Mouse (Mus musculus) hindbrain, embryonic 11.5 days (tissue): Measurements from ENCODE around the gene Fam102b. TPM values are rescaled to one million over a fixed set of nuclear protein-coding genes. Genes with fewer than 3 reads are reported as not detected.

ENCODE experiments used
- ATAC-seq: fragments of 200-750 bp; cut with Nextera tagmentation; 2 replicates; pipeline ENCODE4 v1.8.0; 2017; ENCODE audit warnings: mild to moderate bottlenecking, moderate TSS enrichment, moderate library complexity; ENCODE audit not compliant: low FRiP score
- DNase-seq: peaks from one replicate; pipeline ENCODE4 v3.0.0-alpha.2; 2015; ENCODE audit warnings: low spot score
- H3K27ac ChIP-seq: fragments of 300-500 bp; sonication (generic); 2 replicates; pipeline ENCODE4 v1.5.1; 2014; ENCODE audit warnings: mild to moderate bottlenecking, low read depth, low read length
- H3K27me3 ChIP-seq: fragments of 300-500 bp; sonication (generic); 2 replicates; pipeline ENCODE4 v1.6.1; 2014; ENCODE audit warnings: mild to moderate bottlenecking, low read length, moderate library complexity, mixed read lengths; ENCODE audit not compliant: control insufficient read depth, insufficient read depth
- H3K36me3 ChIP-seq: fragments of 300-500 bp; sonication (generic); 2 replicates; pipeline ENCODE4 v1.6.1; 2014; ENCODE audit warnings: mild to moderate bottlenecking, low read length, moderate library complexity, mixed read lengths; ENCODE audit not compliant: control insufficient read depth, insufficient read depth
- H3K4me1 ChIP-seq: fragments of 300-500 bp; sonication (generic); replicated peaks from 2 replicates; pipeline ENCODE4 v1.6.1; 2014; ENCODE audit warnings: low read length, mixed read lengths; ENCODE audit not compliant: control insufficient read depth, insufficient read depth
- H3K4me2 ChIP-seq: fragments of 300-500 bp; sonication (generic); replicated peaks from 2 replicates; pipeline ENCODE4 v1.6.1; 2014; ENCODE audit warnings: mild to moderate bottlenecking, low read depth, low read length
- H3K4me3 ChIP-seq: fragments of 300-500 bp; sonication (generic); 2 replicates; pipeline ENCODE4 v1.5.1; 2014; ENCODE audit warnings: low read depth, low read length
- H3K9ac ChIP-seq: fragments of 300-500 bp; sonication (generic); 2 replicates; pipeline ENCODE4 v1.6.1; 2014; ENCODE audit warnings: low read depth, low read length
- H3K9me3 ChIP-seq: fragments of 300-500 bp; sonication (generic); 2 replicates; pipeline ENCODE4 v1.6.1; 2016; ENCODE audit warnings: low read length; ENCODE audit not compliant: control insufficient read depth
- WGBS: fragments of 180-500 bp; shearing (Covaris S2); extraction: QIAGEN DNeasy Blood & Tissue Kit; methylation state at CpG from one replicate; pipeline ENCODE4 v1.1.7; 2014; 5-methylcytosine and 5-hydroxymethylcytosine counted together
- polyA plus RNA-seq: library from polyadenylated mRNA; unstranded; fragments of >200 nt; fragmentation: Nextera tagmentation; extraction: Ambion mirVana; gene quantifications from 2 replicates; pipeline ENCODE4 v1.2.1, GENCODE M21; 2014

Gene Fam102b
- polyA plus RNA-seq, 1 experiment from 2014 or later = 12.5 TPM

GRCm38 (mm10) chr3:108999173-108999572 lies 28.2 kb downstream of the Fam102b start:
- H3K27ac ChIP-seq = no peak overlapping the region
- WGBS = 90% methylated on average over 1 of the region's 1 CpGs
- no peaks in the 10 kb centered on the region for H3K36me3 ChIP-seq
- no peak for DNase-seq
- no peaks in the 10 kb centered on the region for H3K27me3 ChIP-seq
- no peaks in the 10 kb centered on the region for H3K4me1 ChIP-seq
- no peak overlapping the region for H3K9ac ChIP-seq
- no peak overlapping the region for H3K4me2 ChIP-seq
- H3K4me3 ChIP-seq = no peak overlapping the region
- no peaks in the 10 kb centered on the region for H3K9me3 ChIP-seq
- ATAC-seq = no peak

- Histone ChIP-seq H3K4me3 (no peak overlapping the region), H3K27me3 (no peaks in the 10 kb centered on the region)
- no peak for ATAC-seq
Observed at GRCm38 (mm10) chr3:108997762-108998161, 29.6 kb downstream of the Fam102b start.

GRCm38 (mm10) chr3:108997284-108997683 lies 30.1 kb downstream of the Fam102b start:
- H3K9me3 ChIP-seq = no peaks in the 10 kb centered on the region
- H3K9ac ChIP-seq = no peak overlapping the region
- no peak overlapping the region for H3K27ac ChIP-seq
- H3K36me3 ChIP-seq = no peaks in the 10 kb centered on the region
- no peaks in the 10 kb centered on the region for H3K4me1 ChIP-seq
- no peak overlapping the region for H3K4me2 ChIP-seq
- no peak for ATAC-seq
- WGBS = 87% methylated on average over 11 of the region's 11 CpGs
- no peaks in the 10 kb centered on the region for H3K27me3 ChIP-seq
- H3K4me3 ChIP-seq = no peak overlapping the region
- DNase-seq = no peak

More at GRCm38 (mm10) chr3:108997762-108998161, 29.6 kb downstream of the Fam102b start:
- H3K4me2 ChIP-seq = no peak overlapping the region
- no peak overlapping the region for H3K27ac ChIP-seq
- H3K36me3 ChIP-seq = no peaks in the 10 kb centered on the region
- H3K4me1 ChIP-seq = no peaks in the 10 kb centered on the region
- no peak overlapping the region for H3K9ac ChIP-seq
- no peaks in the 10 kb centered on the region for H3K9me3 ChIP-seq
- DNase-seq = no peak
- 69% methylated on average over 4 of the region's 4 CpGs for WGBS

- Histone ChIP-seq H3K9me3 (no peaks in the 10 kb centered on the region), H3K4me3 (no peak overlapping the region), H3K36me3 (no peaks in the 10 kb centered on the region), H3K27me3 (no peaks in the 10 kb centered on the region), H3K4me1 (no peaks in the 10 kb centered on the region), H3K9ac (no peak overlapping the region), H3K4me2 (no peak overlapping the region), H3K27ac (no peak overlapping the region)
- no peak for DNase-seq
- ATAC-seq = no peak
- WGBS = 85% methylated on average over 2 of the region's 2 CpGs
Observed at GRCm38 (mm10) chr3:108995379-108995778, 32.0 kb downstream of the Fam102b start.

- Histone ChIP-seq H3K9me3 (no peaks in the 10 kb centered on the region), H3K4me3 (no peak overlapping the region), H3K4me1 (no peaks in the 10 kb centered on the region), H3K9ac (no peak overlapping the region), H3K36me3 (no peaks in the 10 kb centered on the region), H3K4me2 (no peak overlapping the region), H3K27ac (no peak overlapping the region), H3K27me3 (no peaks in the 10 kb centered on the region)
- WGBS = 98% methylated on average over 2 of the region's 2 CpGs
- no peak for ATAC-seq
- no peak for DNase-seq
Observed at GRCm38 (mm10) chr3:108994477-108994876, 32.9 kb downstream of the Fam102b start.

GRCm38 (mm10) chr3:108989971-108990548 lies 37.3 kb downstream of the Fam102b start:
- Histone ChIP-seq H3K4me2 (no peak overlapping the region), H3K4me3 (no peak overlapping the region), H3K36me3 (no peaks in the 10 kb centered on the region), H3K9ac (no peak overlapping the region), H3K9me3 (no peaks in the 10 kb centered on the region), H3K27me3 (no peaks in the 10 kb centered on the region), H3K4me1 (no peaks in the 10 kb centered on the region), H3K27ac (no peak overlapping the region)
- DNase-seq (no peak), ATAC-seq (no peak)
- 85% methylated on average over 9 of the region's 9 CpGs for WGBS

- WGBS = 64% methylated on average over 12 of the region's 12 CpGs
- H3K36me3 ChIP-seq = no peaks in the 10 kb centered on the region
- no peaks in the 10 kb centered on the region for H3K9me3 ChIP-seq
- ATAC-seq (peak; percentile 70), DNase-seq (no peak)
- H3K4me3 ChIP-seq = no peak overlapping the region
- H3K27me3 ChIP-seq = no peaks in the 10 kb centered on the region
- H3K27ac ChIP-seq = no peak overlapping the region
- no peak overlapping the region for H3K4me2 ChIP-seq
- H3K4me1 ChIP-seq = no peaks in the 10 kb centered on the region
- H3K9ac ChIP-seq = 0 out of 2 replicates have a peak overlapping the region, but pooled peaks have one; percentile 28
Observed at GRCm38 (mm10) chr3:108987009-108987659, 40.3 kb downstream of the Fam102b start.

- Histone ChIP-seq H3K9ac (no peak overlapping the region), H3K4me3 (no peak overlapping the region), H3K27ac (no peak overlapping the region), H3K4me2 (no peak overlapping the region), H3K9me3 (no peaks in the 10 kb centered on the region), H3K36me3 (no peaks in the 10 kb centered on the region), H3K4me1 (no peaks in the 10 kb centered on the region), H3K27me3 (no peaks in the 10 kb centered on the region)
- ATAC-seq (no peak), DNase-seq (peak; percentile 31)
- WGBS = 81% methylated on average over 1 of the region's 1 CpGs
Observed at GRCm38 (mm10) chr3:108986534-108986933, 40.9 kb downstream of the Fam102b start.

GRCm38 (mm10) chr3:108983989-108984388 lies 43.4 kb downstream of the Fam102b start:
- WGBS = 84% methylated on average over 5 of the region's 5 CpGs
- Histone ChIP-seq H3K36me3 (peaks cover 5% of the 10 kb centered on the region; the same call in 1 of the 2 replicates), H3K27ac (no peak overlapping the region), H3K4me2 (no peak overlapping the region), H3K4me1 (no peaks in the 10 kb centered on the region), H3K9me3 (no peaks in the 10 kb centered on the region), H3K9ac (no peak overlapping the region), H3K27me3 (no peaks in the 10 kb centered on the region), H3K4me3 (no peak overlapping the region)
- ATAC-seq (no peak), DNase-seq (no peak)
